Mouse (Mus musculus): ENCODE data around the gene Lgals9.

Lgals9 gene

GRCm38 (mm10) chr11:78976731-78977510 is 7.8 kb downstream of the Lgals9 start:
- DNase-seq (ENCODE audit: low spot score): no peak

GRCm38 (mm10) chr11:78973381-78974150 is 11.2 kb downstream of the Lgals9 start:
- no peak for DNase-seq (ENCODE audit: low spot score)

- no peak for DNase-seq (ENCODE audit: low spot score)
Measured at GRCm38 (mm10) chr11:78972811-78973351, 11.9 kb downstream of the Lgals9 start.

- no peak for DNase-seq (ENCODE audit: low spot score)
Measured at GRCm38 (mm10) chr11:78972328-78972727, 12.4 kb downstream of the Lgals9 start.

GRCm38 (mm10) chr11:78971746-78972145 is 13.0 kb downstream of the Lgals9 start:
- no peak for DNase-seq (ENCODE audit: low spot score)

- no peak for DNase-seq (ENCODE audit: low spot score)
Measured at GRCm38 (mm10) chr11:78971096-78971495, 13.7 kb downstream of the Lgals9 start.

GRCm38 (mm10) chr11:78968121-78968520 is 16.6 kb downstream of the Lgals9 start:
- DNase-seq (ENCODE audit: low spot score): no peak

GRCm38 (mm10) chr11:78967371-78967770 is 17.4 kb downstream of the Lgals9 start:
- DNase-seq (ENCODE audit: low spot score): peak; percentile 39

GRCm38 (mm10) chr11:78961221-78961620 is 23.5 kb downstream of the Lgals9 start:
- DNase-seq (ENCODE audit: low spot score): no peak

- no peak for DNase-seq (ENCODE audit: low spot score)
Measured at GRCm38 (mm10) chr11:78959841-78960520, 24.8 kb downstream of the Lgals9 start.

GRCm38 (mm10) chr11:78959367-78959766 is 25.4 kb downstream of the Lgals9 start:
- DNase-seq (ENCODE audit: low spot score): no peak

- peak; percentile 68 for DNase-seq (ENCODE audit: low spot score)
Measured at GRCm38 (mm10) chr11:78956260-78956659, 28.5 kb downstream of the Lgals9 start.

GRCm38 (mm10) chr11:78952467-78952866 is 32.3 kb downstream of the Lgals9 start:
- no peak for DNase-seq (ENCODE audit: low spot score)

GRCm38 (mm10) chr11:78950365-78950764 is 34.4 kb downstream of the Lgals9 start:
- peak; percentile 56 for DNase-seq (ENCODE audit: low spot score)

- DNase-seq (ENCODE audit: low spot score): no peak
Measured at GRCm38 (mm10) chr11:78943083-78943482, 41.7 kb downstream of the Lgals9 start.

- no peak for DNase-seq (ENCODE audit: low spot score)
Measured at GRCm38 (mm10) chr11:78935178-78935577, 49.6 kb downstream of the Lgals9 start.

- no peak for DNase-seq (ENCODE audit: low spot score)
Measured at GRCm38 (mm10) chr11:78934727-78935126, 50.0 kb downstream of the Lgals9 start.

GRCm38 (mm10) chr11:78934307-78934706 is 50.4 kb downstream of the Lgals9 start:
- no peak for DNase-seq (ENCODE audit: low spot score)

- DNase-seq (ENCODE audit: low spot score): peak; percentile 72
Measured at GRCm38 (mm10) chr11:78929345-78929744, 55.4 kb downstream of the Lgals9 start.

- no peak for DNase-seq (ENCODE audit: low spot score)
Measured at GRCm38 (mm10) chr11:78924916-78925315, 59.8 kb downstream of the Lgals9 start.

GRCm38 (mm10) chr11:78924111-78924510 is 60.6 kb downstream of the Lgals9 start:
- no peak for DNase-seq (ENCODE audit: low spot score)

GRCm38 (mm10) chr11:78922678-78923407 is 61.9 kb downstream of the Lgals9 start:
- peak; percentile 51 for DNase-seq (ENCODE audit: low spot score)
